In the genomic region with DNA sequence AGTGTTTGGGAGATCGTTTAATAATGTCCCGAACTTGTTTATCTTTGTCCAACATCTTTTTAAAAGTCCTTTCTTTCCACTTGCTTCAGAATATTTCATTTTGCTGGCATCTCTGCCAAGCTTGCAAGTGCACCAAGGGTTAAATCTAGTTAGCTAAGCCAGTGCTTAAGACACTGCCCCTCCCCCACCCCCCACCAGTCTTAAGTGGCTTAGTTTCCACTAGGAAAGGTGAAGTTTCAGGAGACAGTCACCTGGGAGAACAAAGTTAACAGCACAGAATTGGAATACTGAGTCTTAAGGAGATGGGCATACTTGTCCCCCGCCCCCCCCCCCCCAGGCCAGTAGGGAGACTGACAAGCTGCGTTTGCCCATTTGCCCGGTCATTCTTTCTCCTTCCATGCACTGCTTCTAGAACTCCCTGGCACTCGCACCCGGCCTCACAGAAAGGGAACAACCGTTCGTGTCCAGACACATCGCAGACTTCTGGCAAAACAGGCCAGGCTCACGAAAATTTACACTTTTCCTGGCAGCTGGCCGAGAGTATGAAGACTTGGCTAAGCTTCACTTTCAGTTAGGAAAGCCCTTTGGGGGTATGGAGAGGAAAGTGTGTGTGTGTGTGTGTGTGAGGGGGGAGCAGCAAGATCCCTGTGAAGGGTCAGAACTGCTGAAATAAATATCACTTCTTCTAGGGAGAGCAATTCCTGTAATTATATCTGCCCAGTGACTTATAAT, we compare ENCODE assay signal across 8 mouse cellular contexts.
DNase-seq lines count a peak whose midpoint lies in the region; ATAC-seq lines count a peak whose summit lies in the region.

No protein-coding gene starts in this region.

- H3K4me2 ChIP-seq in neural tube, embryonic 13.5 days, result peak overlapping the region; percentile 0; the same call in 1 of the 2 replicates

- no peaks in the 10 kb centered on the region for H3K9me3 ChIP-seq in neural tube, embryonic 13.5 days

- WGBS in neural tube, embryonic 13.5 days, result 24% methylated on average over 12 of the region's 12 CpGs

- H3K27me3 ChIP-seq in neural tube, embryonic 13.5 days, result no peaks in the 10 kb centered on the region

- H3K4me3 ChIP-seq in neural tube, embryonic 13.5 days, result no peak overlapping the region

- no peak overlapping the region for H3K9ac ChIP-seq in neural tube, embryonic 13.5 days

- no peaks in the 10 kb centered on the region for H3K36me3 ChIP-seq in neural tube, embryonic 13.5 days

- H3K4me1 ChIP-seq in neural tube, embryonic 13.5 days (replicated peaks), result peaks cover 22% of the 10 kb centered on the region

- H3K27ac ChIP-seq in neural tube, embryonic 13.5 days (replicated peaks), result no peak overlapping the region

- ATAC-seq in neural tube, embryonic 13.5 days (ENCODE audit: low read depth), result no peak

- peak; percentile 35 for DNase-seq in adrenal gland, postnatal 14 days
- no peak for DNase-seq in adrenal gland, adult 2 months
- DNase-seq in neural tube, embryonic 10.5 days (ENCODE audit: extremely low spot score, low spot score), result no peak
- DNase-seq in kidney, postnatal 10 days, result peak; percentile 58
- DNase-seq in urinary bladder, postnatal 25 days (ENCODE audit: low spot score), result peak; percentile 47
- DNase-seq in gastrocnemius, adult 8-10 months (ENCODE audit: low spot score in 2 of 2), result no peak
- no peak for DNase-seq in cerebellum, adult 8-10 months

Comparison
In these comparisons a context has a peak if more than half of its experiments do, and no peak if none do; other contexts are left out.
1. DNase-seq: peak in adrenal gland, postnatal 14 days (single experiment), kidney, postnatal 10 days (single experiment) and urinary bladder, postnatal 25 days (single experiment); none in adrenal gland, adult 2 months (single experiment), neural tube, embryonic 10.5 days (single experiment), gastrocnemius, adult 8-10 months (0 of 2) and cerebellum, adult 8-10 months (single experiment).